Mouse (Mus musculus) MN1 (cell line): ENCODE results near the gene Nbr1.
"Not testable (repeated sequence)": the region's sequence is repeated elsewhere in the genome, so short reads cannot be mapped to it uniquely, and the experiment has no call there.

Source experiments
- DNase-seq: peaks from one replicate; pipeline ENCODE4 v3.0.0-alpha.2; 2016; ENCODE audit warnings: low spot score

Gene Nbr1

GRCm38 (mm10) chr11:101582054-101583035 lies 30.4 kb downstream of the Nbr1 start, which contains the start of gene Tmem106a:
TSS of gene Tmem106a (plus strand) at chr11:101582242.
- DNase-seq = peak; percentile 14

- DNase-seq = no peak
These were observed 31.3 kb downstream of the Nbr1 start for GRCm38 (mm10) chr11:101583205-101583604.

GRCm38 (mm10) chr11:101585031-101585430 lies 33.1 kb downstream of the Nbr1 start:
- not testable (repeated sequence) for DNase-seq

GRCm38 (mm10) chr11:101585805-101586204 lies 33.9 kb downstream of the Nbr1 start:
- no peak for DNase-seq

GRCm38 (mm10) chr11:101587676-101588075 lies 35.7 kb downstream of the Nbr1 start:
- peak; percentile 77 for DNase-seq

- DNase-seq = no peak
These were observed 36.9 kb downstream of the Nbr1 start for GRCm38 (mm10) chr11:101588868-101589267.

- DNase-seq = peak; percentile 56
These were observed 37.5 kb downstream of the Nbr1 start for GRCm38 (mm10) chr11:101589444-101589843.

GRCm38 (mm10) chr11:101589989-101590624 lies 38.2 kb downstream of the Nbr1 start:
- no peak for DNase-seq

- DNase-seq = no peak
These were observed 47.2 kb downstream of the Nbr1 start, which contains the start of gene Gm11634 for GRCm38 (mm10) chr11:101599156-101599555. TSS of gene Gm11634 (minus strand) at chr11:101599256.

- no peak for DNase-seq
These were observed 50.5 kb downstream of the Nbr1 start for GRCm38 (mm10) chr11:101602491-101602890.

GRCm38 (mm10) chr11:101604116-101604515 lies 52.2 kb downstream of the Nbr1 start:
- no peak for DNase-seq

- peak; percentile 84 for DNase-seq
These were observed 52.8 kb downstream of the Nbr1 start for GRCm38 (mm10) chr11:101604531-101605453.

GRCm38 (mm10) chr11:101607134-101607533 lies 55.2 kb downstream of the Nbr1 start:
- DNase-seq = not testable (repeated sequence)

- peak; percentile 36 for DNase-seq
These were observed 58.5 kb downstream of the Nbr1 start for GRCm38 (mm10) chr11:101610445-101610844.

GRCm38 (mm10) chr11:101613596-101613995 lies 61.6 kb downstream of the Nbr1 start:
- DNase-seq = no peak

- no peak for DNase-seq
These were observed 62.2 kb downstream of the Nbr1 start for GRCm38 (mm10) chr11:101614116-101614515.

- DNase-seq = no peak
These were observed 63.4 kb downstream of the Nbr1 start for GRCm38 (mm10) chr11:101615380-101615779.

GRCm38 (mm10) chr11:101616104-101616503 lies 64.2 kb downstream of the Nbr1 start:
- DNase-seq = no peak

- no peak for DNase-seq
These were observed 65.2 kb downstream of the Nbr1 start for GRCm38 (mm10) chr11:101616948-101617767.

- no peak for DNase-seq
These were observed 65.9 kb downstream of the Nbr1 start for GRCm38 (mm10) chr11:101617849-101618248.

GRCm38 (mm10) chr11:101618596-101618995 lies 66.6 kb downstream of the Nbr1 start:
- no peak for DNase-seq
